Mouse (Mus musculus) embryonic fibroblast, embryonic 13.5 days (primary cell): ENCODE measurements around the gene Ankrd23.

ENCODE experiments used
- CTCF ChIP-seq: IDR thresholded peaks from 2 replicates; pipeline ENCODE4 v1.5.1; 2011; ENCODE audit warnings: mild to moderate bottlenecking, control low read depth, low read length, moderate library complexity, borderline replicate concordance; ENCODE audit not compliant: insufficient read depth
- POLR2A ChIP-seq: IDR thresholded peaks from 2 replicates; pipeline ENCODE4 v1.6.1; 2011; ENCODE audit warnings: low read depth, mild to moderate bottlenecking, control low read depth, low read length, moderate library complexity

GRCm38 (mm10) chr1:36573524-36573923, 36.8 kb upstream of the Ankrd23 start:
- TF ChIP-seq POLR2A (no peak), CTCF (no peak)
